Mouse (Mus musculus) left cerebral cortex, adult 11 months (tissue): ENCODE results near the gene Sgms1.

Source experiments
- DNase-seq: peaks from one replicate; pipeline ENCODE4 v3.0.0; 2022; ENCODE audit warnings: low spot score

Gene Sgms1

GRCm38 (mm10) chr19:32179514-32179913, 210.0 kb downstream of the Sgms1 start:
- DNase-seq = no peak

GRCm38 (mm10) chr19:32178161-32178560, 211.4 kb downstream of the Sgms1 start:
- DNase-seq = no peak

GRCm38 (mm10) chr19:32176458-32176857, 213.1 kb downstream of the Sgms1 start:
- DNase-seq = no peak

GRCm38 (mm10) chr19:32175991-32176390, 213.5 kb downstream of the Sgms1 start:
- no peak for DNase-seq

- DNase-seq = no peak
These were observed 214.5 kb downstream of the Sgms1 start for GRCm38 (mm10) chr19:32175013-32175412.

GRCm38 (mm10) chr19:32174561-32174960, 215.0 kb downstream of the Sgms1 start:
- no peak for DNase-seq

GRCm38 (mm10) chr19:32173522-32174184, 215.9 kb downstream of the Sgms1 start:
- no peak for DNase-seq

GRCm38 (mm10) chr19:32172511-32172981, 217.0 kb downstream of the Sgms1 start:
- DNase-seq = no peak

- no peak for DNase-seq
These were observed 217.5 kb downstream of the Sgms1 start for GRCm38 (mm10) chr19:32171981-32172380.

- peak; percentile 69 for DNase-seq
These were observed 219.6 kb downstream of the Sgms1 start for GRCm38 (mm10) chr19:32169634-32170540.

- no peak for DNase-seq
These were observed 221.5 kb downstream of the Sgms1 start for GRCm38 (mm10) chr19:32168031-32168430.

- DNase-seq = no peak
These were observed 222.5 kb downstream of the Sgms1 start for GRCm38 (mm10) chr19:32166823-32167605.

- no peak for DNase-seq
These were observed 223.8 kb downstream of the Sgms1 start for GRCm38 (mm10) chr19:32165711-32166110.

GRCm38 (mm10) chr19:32164128-32164527, 225.4 kb downstream of the Sgms1 start:
- no peak for DNase-seq

GRCm38 (mm10) chr19:32159944-32160343, 229.6 kb downstream of the Sgms1 start:
- DNase-seq = no peak

- no peak for DNase-seq
These were observed 230.3 kb downstream of the Sgms1 start for GRCm38 (mm10) chr19:32159168-32159567.

- no peak for DNase-seq
These were observed 232.5 kb downstream of the Sgms1 start for GRCm38 (mm10) chr19:32157045-32157444.

GRCm38 (mm10) chr19:32152529-32152928, 237.0 kb downstream of the Sgms1 start:
- DNase-seq = no peak

GRCm38 (mm10) chr19:32148710-32149109, 240.8 kb downstream of the Sgms1 start:
- DNase-seq = no peak

- no peak for DNase-seq
These were observed 247.1 kb downstream of the Sgms1 start for GRCm38 (mm10) chr19:32142383-32142782.

- no peak for DNase-seq
These were observed 251.0 kb downstream of the Sgms1 start for GRCm38 (mm10) chr19:32138361-32139088.

- no peak for DNase-seq
These were observed 251.6 kb downstream of the Sgms1 start for GRCm38 (mm10) chr19:32137904-32138303.
